Mouse (Mus musculus) T-helper 1 cell (primary cell): ENCODE data around the gene Nceh1.
"Not testable (repeated sequence)": the region's sequence is repeated elsewhere in the genome, so short reads cannot be mapped to it uniquely, and the experiment has no call there.

Source experiments
- in situ Hi-C: fragments of 300-600 bp; cut with MboI, MseI; formaldehyde crosslinking; loops from one replicate; pipeline ENCODE4 v1.15.1; 2025; ENCODE audit warnings: high pct_unique_total_duplicates

The Nceh1 gene

DNA sequence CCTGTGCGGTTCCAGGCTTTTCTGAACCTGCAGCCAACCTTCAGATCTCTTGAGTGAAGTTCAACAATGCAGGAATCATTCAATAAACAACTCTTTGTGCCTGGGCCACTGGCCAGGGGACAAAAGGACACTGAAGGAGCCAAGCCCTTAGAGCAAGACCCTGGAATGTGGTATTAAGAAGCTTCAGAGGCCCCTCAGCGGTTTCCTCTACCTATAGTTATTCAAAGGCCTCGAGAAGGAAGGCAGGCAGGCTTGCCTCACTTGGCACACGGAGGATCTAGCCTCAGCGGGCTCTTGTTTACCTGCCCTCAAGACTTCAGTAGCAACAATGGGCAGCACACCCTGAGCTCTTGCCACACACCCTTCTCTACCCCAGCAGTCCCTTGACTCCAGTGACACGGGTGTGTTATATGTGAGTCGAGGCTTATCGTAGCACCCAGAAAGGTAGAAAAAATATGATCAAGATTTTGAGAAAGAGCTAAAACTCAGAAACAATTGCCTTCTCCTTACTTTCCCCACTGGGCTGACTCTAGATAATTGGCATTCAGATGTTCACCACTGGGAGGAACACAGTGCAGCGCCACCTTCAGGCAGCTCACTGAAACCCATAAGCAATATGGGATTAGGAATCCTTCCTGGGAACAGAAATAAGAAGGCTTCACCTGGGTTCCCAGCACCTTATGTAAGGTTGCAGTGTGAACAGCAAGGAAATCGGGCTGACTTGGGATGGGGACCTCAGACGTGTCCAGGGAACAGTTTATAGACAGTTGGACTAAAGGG is 46.0 kb downstream of the Nceh1 start:
- in situ Hi-C loops, result no loop called here

DNA sequence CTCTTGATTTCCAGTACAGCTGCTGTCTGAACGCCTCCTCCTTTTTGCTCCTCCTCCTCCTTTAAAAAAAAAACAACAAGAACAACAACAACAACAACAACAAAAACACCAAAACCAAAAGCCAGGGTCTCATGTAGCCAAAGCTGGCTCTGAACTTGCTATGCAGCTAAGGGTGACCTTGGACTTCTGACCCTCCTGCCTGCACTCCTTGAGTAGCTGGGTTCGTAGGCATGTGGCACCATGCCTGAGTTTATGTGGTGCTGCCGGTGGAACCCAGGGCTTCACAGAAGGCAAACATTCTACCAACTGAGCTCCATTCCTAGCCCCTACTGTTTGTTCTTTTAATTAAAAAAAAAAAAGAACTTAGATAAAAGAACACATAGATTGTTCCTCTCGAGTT is 50.6 kb downstream of the Nceh1 start:
- in situ Hi-C loops, result loop anchor here (5.0 kb wide), 1 partner anchor 161 kb away; no protein-coding TSS in a partner anchor

DNA sequence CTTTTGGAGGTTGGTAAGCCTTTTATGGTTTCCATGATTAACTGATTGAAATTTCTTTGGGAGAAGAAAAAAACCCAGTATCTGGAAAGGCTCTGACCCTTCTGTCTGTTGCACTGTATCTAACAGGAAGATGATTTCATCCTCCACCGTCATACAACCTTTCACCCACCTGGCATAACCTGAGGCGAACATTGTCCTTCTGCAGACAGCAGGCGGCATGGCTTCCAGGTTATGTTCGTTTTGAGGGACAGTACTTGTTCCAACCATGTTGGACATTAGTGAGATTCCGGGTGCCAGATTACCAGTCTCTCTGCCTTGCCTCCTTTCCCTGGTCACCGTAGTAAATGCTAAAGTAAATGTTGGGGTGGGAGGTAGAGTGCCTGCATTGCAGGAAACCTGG is 51.1 kb downstream of the Nceh1 start:
- in situ Hi-C loops, result loop anchor here (5.0 kb wide), 1 partner anchor 162 kb away; no protein-coding TSS in a partner anchor

DNA sequence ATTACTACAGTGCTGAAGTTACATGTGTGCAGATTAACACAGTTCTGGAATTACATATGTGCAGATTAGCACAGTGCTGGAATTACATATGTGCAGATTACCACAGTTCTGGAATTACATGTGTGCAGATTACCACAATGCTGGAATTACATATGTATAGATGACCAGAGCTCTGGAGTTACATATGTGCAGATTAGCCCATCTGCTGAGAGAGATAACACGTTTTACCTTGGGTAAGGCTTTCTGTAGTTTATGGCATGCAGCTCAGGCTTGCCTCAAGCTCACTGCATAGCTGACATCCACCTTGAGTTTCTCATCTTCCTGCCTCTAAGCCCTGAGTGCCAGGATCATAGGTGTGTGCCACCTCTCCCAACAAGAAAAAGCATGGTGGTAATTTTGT is 52.2 kb downstream of the Nceh1 start:
- in situ Hi-C loops, result loop anchor here (5.0 kb wide), 1 partner anchor 163 kb away; no protein-coding TSS in a partner anchor

DNA sequence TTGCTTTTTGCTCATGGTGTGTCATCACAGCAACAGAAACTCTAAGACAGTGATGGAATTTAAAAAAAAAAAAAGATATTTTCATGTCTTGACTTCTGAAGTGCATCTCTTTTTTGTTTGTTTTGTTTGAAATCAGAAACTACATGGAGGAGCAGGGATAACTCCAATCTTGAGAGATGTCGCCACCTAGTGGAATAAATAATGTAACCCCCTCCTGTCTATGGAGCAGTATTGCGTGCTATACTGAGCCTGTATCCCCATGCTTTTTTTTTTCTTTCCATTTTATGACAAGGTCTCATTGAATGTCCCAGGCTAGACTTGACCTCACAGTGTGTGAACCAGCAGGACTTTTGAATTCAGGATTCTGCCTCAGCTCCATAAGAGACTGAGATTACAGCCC is 54.5 kb downstream of the Nceh1 start:
- in situ Hi-C loops, result no loop called here

DNA sequence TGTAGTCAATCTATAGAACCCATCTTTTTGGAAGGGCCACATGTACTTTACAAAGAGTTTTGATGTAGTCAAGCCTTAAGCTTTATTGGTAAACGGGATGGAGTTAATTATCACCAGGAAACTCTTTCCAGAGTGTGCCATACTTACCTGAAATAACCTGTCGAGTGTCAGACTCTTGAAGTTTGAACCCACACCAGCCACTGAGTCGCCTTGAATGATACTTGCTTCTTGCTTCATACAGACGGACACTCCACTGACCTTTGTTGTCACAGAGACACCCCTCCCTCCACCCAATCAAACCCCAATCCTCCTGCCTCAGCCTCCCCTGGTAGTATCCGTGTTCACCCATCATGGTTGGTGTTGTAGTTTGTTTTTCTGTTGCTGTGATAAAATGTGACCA is 55.8 kb downstream of the Nceh1 start:
- in situ Hi-C loops, result no loop called here

DNA sequence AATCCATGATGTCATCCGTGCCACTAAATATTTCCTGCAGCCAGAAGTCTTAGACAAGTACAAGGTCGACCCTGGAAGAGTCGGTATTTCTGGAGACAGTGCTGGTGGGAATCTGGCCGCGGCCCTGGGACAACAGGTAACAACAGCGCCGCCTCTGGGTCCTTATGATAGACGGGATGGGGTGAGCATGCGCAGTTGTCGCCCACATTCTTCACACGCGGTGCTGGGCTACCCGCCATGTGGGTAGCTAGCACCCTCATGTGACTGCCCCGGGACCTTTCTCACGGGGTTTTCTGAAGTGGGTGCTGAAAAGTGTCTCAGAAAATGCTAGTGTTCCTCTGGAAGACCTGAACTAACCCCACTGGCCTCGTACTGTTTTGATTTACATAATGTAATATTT is 56.8 kb downstream of the Nceh1 start:
- in situ Hi-C loops, result no loop called here

DNA sequence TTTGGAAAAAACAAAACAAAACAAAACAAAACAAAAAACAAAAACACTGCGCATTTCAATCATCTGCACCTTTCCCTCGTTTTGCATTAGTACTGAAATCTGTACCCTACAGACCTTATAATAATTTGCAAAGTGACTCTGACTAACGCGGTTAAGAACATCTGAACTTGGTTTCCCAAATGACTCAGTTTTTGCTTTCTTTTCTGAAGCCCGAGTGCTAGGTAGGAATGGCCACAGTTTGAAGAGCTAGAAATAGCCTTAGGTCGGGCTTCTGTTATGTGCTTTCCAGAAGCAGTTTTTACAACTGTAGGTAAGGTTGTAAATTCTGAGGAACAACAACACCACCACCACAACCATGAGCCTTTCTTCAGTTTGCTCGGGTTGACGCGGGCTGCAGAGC is 59.1 kb downstream of the Nceh1 start:
- in situ Hi-C loops, result no loop called here

DNA sequence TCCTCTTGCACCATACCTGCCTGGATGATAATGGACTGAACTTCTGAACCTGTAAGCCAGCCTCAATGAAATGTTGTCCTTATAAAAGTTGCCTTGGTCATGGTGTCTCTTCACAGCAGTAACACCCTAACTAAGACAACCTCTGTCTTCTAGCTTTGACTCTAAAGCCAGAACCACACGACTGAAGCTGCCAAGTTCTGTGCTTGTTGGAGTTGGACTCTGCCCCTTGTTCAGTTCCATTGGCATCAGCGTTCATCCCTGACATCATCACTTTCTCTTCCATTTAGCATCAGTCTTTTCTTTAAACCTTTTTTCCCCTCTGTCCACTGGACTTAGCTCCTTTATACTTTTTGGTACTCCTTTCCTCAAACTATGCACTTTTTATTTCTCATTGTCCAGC is 63.4 kb downstream of the Nceh1 start:
- in situ Hi-C loops, result no loop called here

DNA sequence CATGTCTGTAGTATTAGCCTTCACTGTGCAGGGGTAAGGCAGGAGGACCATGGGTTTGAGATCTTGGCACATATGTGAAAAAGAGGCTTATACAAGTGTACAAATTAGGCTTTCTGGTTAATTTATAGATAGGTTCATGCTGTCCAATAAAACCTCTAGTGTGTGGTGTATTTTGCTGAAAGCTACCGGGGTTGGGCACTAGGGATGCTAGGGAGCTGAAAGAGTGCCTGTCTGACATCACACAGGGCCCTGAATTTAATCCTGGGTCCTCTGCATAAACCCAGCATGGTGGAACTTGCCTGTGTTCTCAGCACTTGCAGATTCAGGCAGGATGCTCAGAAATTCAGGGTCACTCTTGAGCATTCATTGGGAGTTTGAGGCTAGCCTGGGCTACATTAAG is 65.0 kb downstream of the Nceh1 start:
- in situ Hi-C loops, result no loop called here

DNA sequence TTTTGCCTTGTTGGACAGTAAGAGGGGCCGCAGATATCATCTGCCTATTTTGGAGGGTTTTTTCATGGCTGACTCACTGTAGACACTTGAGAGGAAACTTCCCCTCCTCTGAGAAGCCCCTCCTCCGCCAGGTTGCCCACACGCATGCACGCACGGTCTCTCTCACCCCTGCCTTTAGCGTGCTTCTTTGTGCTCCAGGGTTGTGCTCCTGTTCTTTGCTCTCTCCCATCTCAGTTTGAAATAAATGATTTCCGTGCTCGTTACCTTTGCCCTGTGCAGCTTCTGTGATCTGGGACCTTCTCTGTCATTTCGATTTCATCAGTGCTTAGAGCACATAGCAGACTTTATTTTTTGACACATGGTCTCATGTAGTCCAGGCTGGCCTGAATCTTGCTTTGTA is 66.3 kb downstream of the Nceh1 start:
- in situ Hi-C loops, result no loop called here

DNA sequence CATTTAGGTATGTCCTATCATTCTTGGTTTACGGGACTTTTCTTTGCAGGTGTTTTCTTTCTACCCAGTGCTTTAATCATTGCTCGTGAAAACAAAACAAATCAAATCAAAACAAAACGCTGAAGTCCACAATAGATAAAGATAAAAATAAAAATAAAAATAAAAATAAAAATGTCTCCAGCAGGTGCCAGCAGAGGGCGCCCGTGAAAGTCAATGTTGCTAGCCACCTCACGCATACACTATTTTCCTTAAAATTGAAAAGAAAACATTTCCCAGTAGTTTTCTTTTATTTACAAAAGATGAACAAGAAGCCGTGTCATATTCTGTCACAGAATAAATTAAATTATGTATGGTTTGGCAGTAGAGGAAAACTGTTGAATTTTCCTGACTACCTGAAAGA is 68.2 kb downstream of the Nceh1 start:
- in situ Hi-C loops, result no loop called here

DNA sequence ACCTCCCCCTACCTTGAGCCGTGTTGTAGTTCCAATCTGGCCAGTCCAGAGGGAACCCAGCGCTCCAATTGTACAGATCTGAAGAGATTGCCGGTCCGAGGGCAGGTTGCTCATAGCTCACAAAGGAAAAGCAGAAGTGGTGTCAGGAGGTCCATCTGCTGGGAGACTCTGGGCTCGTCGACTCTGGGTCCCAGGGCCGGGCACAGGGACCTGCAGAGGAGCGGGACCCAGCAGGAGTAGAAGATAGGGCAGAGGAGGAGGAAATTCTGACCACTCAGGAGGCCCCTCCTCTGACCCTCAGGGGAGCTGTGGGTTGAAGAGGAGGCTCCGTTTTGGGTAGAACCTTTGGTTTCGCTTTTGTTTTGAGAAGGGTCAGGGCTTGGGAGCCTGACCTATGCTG is 75.7 kb downstream of the Nceh1 start:
- in situ Hi-C loops, result no loop called here

DNA sequence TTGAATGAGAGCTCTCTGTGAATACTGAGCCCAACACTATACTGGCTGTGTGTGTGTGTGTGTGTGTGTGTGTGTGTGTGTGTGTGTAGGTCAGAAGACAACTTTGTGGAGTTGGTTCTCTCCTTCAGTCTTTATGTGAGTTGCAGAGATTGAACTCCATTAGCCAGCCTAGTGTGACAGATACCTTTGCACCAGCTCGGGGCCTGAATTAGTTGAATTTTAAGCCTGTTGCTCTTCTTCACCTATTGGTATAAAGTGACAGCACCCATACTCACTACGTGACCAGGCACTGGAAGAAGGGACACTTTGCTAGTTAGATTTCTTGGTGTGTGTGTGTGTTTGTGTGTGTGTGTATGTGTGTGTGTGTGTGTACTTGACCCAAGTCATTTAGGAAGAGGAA is 77.6 kb downstream of the Nceh1 start:
- in situ Hi-C loops, result loop anchor here (10.0 kb wide), 1 partner anchor 204 kb away; no protein-coding TSS in a partner anchor

DNA sequence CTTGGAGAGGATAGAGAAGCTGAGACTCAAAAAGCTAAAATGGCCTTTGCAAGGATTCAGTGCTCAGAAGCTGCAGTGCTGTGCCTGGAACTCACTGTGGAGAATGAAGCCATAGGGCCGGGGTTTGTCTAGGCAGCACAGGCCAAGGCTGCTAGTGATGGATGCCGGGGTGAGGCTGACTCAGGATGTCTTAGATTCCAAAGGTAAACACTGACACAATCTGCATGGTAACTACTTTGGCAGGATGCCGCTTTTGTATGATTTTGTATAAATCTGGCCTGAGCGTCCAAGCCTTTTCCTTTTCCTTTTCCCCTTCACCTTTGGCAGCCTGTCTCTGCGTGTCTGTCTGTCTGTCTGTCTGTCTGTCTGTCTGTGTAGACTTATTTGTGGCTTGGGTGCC is 84.6 kb downstream of the Nceh1 start:
- in situ Hi-C loops, result loop anchor here (10.0 kb wide), 1 partner anchor 197 kb away; no protein-coding TSS in a partner anchor

DNA sequence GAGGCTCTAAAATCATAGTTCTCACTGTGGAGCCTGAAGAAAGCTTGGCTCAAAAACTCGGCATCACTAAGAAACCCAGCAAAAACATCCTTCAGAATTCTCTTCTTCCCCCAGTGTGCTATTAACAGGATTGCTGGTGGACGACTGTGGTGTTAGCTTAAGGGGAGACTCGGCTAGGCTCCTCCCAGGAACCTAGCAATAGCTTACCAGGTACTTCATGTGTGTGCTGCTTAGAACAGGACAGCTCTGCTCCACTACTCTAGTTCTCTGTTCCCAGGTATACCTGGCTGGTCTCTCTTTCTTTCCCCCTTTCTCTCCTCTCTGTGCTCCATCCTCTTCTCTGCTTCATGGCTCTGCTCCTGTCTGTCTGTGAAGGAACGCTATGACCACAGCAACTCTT is 85.1 kb downstream of the Nceh1 start:
- in situ Hi-C loops, result loop anchor here (10.0 kb wide), 1 partner anchor 197 kb away; no protein-coding TSS in a partner anchor

DNA sequence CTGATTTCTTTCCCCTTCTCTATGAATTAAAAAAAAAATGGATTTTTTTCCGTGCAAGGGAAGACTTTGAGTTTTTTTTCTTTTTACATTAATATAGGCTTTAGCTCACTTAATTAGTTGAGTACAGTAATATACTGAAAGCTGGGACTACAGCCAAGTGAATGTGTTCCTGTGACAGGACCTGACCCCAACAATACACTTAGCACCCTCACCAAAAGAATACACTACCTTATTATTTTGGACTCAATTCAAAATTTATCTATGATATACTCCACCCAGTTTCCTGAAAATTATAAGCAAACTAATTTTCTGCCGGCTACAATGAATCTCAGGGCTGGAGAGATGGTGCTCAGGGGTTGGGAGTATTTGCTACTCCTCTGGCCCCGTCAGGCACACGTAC is 86.4 kb downstream of the Nceh1 start:
- in situ Hi-C loops, result loop anchor here (10.0 kb wide), 1 partner anchor 196 kb away; no protein-coding TSS in a partner anchor

DNA sequence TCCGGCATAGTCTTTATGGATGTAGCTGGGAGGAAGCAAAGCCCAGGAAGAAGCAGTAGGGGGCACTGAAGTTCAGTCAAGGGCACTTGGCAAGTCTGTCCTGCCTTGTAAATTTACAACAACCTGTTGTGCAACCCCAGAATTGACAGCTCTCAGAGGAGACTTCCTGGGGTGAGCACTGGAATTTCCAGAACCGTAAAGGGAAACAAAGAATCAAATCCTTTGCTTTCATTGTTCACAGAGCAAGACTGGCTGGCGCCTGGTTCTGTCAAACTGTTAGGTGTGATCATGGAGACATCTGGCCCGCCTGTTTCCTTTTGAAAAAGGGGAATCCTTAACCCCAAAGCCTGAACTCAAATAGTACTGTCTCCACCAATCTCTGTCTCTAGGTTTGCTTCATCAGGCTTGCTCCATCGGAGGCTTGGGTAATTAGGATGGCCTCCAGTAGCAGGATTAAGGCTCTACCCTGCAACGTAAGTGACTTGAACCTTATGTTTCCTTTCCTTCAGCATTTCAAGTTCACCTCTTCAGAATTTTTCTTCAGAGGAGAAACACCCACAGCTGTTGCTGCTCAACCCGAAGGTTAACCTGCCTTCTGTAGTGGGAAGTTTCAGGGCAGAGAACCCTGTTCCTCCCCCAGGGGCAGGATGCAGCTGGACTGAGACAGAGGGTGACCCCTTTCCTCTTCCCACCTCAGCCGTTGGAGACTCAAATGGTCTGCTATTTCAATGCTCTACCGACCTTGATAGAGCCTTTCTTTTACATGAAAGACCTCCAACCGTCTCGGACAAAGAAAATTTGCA is 87.6 kb downstream of the Nceh1 start:
- in situ Hi-C loops, result no loop called here

DNA sequence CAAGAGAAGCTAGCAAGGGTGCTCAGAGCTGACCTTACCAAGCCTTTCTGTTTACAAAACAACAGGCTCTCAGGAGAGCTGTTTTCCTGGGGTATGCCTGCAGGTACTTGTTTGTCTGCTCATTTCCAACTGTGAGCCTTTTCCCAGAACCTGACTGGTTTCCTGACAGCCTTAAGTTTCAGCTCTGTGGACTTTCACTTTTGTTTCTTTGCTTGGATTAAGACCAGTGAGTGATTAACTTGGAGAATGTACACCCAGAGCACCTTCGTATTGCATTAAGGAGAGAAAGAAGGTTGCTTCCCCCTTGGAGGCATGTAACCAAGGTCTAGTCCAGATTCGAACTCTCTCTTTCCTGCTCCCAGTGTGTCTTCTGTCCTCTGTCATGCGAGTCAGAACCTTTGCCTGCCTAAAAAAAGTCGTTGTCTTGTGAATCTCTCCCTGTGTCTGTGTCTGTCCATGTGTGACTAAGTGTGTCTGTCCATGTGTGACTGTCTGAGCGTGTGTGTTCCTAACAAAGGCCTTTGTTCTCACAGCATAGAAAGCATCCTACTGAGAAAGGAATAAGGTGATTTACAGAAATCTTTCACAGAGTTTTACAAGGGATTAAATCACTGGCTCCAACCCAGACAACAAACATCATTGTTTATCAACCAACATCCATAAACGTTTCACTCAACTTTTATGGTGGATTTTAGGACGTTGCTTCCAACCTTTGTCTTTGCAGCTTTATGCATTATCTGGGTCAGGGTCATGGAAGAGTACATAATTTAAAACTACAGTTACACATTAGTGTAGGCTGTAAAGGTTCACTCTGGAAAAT is 90.4 kb downstream of the Nceh1 start:
- in situ Hi-C loops, result no loop called here

DNA sequence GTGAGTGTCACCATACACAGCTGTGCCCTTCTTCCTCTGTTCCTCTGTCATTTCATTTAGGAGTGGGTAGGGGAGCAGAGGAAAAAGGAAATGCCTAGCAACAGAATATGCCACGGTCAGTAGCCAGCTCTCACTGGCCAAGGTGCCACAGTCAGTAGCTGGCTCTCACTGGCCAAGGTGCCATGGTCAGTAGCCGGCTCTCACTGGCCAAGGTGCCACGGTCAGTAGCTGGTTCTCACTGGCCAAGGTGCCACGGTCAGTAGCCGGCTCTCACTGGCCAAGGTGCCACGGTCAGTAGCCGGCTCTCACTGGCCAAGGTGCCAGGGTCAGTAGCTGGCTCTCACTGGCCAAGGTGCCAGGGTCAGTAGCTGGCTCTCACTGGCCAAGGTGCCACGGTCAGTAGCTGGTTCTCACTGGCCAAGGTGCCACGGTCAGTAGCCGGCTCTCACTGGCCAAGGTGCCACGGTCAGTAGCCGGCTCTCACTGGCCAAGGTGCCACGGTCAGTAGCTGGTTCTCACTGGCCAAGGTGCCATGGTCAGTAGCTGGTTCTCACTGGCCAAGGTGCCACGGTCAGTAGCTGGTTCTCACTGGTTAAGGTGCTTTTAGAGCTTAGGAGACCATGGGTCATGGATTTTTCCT is 96.6 kb downstream of the Nceh1 start:
- in situ Hi-C loops, result not testable (repeated sequence)

DNA sequence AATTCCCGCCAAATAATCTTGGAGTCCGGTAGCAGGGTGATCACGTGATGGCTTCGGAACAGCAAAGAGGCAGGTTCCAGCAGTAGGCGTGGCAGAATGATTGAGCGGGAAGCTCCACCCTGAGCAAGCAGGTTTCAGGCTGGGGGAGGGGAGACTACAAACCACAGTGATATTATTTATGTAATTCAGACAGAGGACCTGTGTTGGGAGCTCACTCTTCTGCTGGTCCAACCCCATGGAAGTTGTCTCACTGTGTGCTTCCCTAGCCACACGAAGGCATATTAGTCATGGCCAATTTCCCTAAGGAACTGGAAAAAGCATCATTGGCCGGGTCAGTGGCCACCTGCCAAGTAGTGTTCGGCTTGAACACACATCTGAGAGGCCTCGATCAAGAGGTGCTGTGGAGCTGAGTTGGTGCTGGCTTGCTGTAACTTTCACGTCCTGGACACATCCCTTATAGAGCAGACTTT is 97.5 kb downstream of the Nceh1 start:
- in situ Hi-C loops, result no loop called here
